Mouse (Mus musculus): Measurements from ENCODE around the gene Pip4k2a.

DNA sequence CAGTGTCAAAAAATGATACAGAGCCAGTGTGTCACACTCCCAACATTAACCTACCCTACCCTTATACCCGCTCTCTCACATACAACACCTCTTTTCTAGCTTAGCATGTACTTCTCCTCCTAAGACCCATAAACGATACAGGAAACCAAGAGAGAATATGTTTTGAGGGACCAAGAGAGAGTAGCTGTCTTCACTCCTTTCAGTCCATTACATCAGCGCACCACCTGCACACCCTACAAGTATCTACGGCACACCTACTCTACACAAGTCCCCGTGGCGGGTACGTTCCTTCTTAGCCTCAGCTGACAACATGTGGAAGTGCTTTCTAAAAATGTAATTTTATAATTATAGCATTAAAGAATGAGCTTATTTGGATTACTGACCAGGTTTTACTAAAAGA lies 40.5 kb downstream of the Pip4k2a start:
- TF ChIP-seq CTCF (IDR thresholded peaks at IDR 0.05; ENCODE audit: insufficient read depth, low read depth, low read length) (no peak), POLR2A (IDR thresholded peaks at IDR 0.05; ENCODE audit: insufficient read depth, low read depth, low read length) (no peak)
